19 mouse cellular contexts compared by ENCODE assay signal in the genomic region with DNA sequence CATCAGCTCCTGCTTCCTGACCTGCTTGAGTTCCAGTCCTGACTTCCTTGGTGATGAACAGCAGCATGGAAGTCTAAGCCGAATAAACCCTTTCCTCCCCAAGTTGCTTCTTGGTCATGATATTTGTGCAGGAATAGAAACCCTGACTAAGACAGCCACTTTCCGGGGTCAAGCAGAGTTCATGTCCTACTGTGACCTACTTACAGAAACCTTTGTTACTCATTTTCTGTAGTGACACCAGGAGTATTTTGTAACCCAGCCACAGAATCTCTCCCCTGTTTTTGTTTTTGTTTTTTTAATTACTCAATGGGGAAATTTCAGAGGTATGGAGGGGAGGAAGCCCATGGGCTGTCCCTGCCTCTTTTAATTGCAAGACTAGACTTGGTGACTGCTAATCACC. TPM values are rescaled to one million over a fixed set of nuclear protein-coding genes. Genes with fewer than 3 reads are reported as not detected.
"Had no signal": no experiment of that assay in that cellular context is flagged by ENCODE, and none has a peak within 500 bp of the region (broad histone marks: within the 10 kb centered on the region; RNA-seq: fewer than 3 reads in every experiment).

No protein-coding gene starts in this region.

- DNase-seq: lung, adult 18-20 months; lung, embryonic 14.5 days; lung, postnatal 10 days; lung, postnatal 4 days; midbrain, embryonic 14.5 days; right cerebral cortex, postnatal 14 days; thymus, adult 2 months; thymus, postnatal 25 days; thymus, postnatal 4 days had no signal

- H3K4me3 ChIP-seq: midbrain, embryonic 10.5 days; midbrain, embryonic 12.5 days; myocyte; neural tube, embryonic 13.5 days; neural tube, embryonic 15.5 days; stomach, embryonic 15.5 days had no signal

- H3K27me3 ChIP-seq: midbrain, embryonic 12.5 days; neural tube, embryonic 13.5 days; neural tube, embryonic 15.5 days; stomach, embryonic 15.5 days had no signal

- H3K27ac ChIP-seq: midbrain, embryonic 10.5 days; midbrain, embryonic 12.5 days; neural tube, embryonic 13.5 days; neural tube, embryonic 15.5 days; stomach, embryonic 15.5 days; stomach, postnatal 0 days had no signal

- H3K9ac ChIP-seq: lung, embryonic 14.5 days; midbrain, embryonic 12.5 days; neural tube, embryonic 13.5 days; neural tube, embryonic 15.5 days; stomach, embryonic 15.5 days had no signal

- H3K9me3 ChIP-seq: midbrain, embryonic 10.5 days; midbrain, embryonic 12.5 days; neural tube, embryonic 13.5 days; neural tube, embryonic 15.5 days; stomach, embryonic 15.5 days had no signal

- ATAC-seq: midbrain, embryonic 16.5 days had no signal

- H3K4me2 ChIP-seq: lung, embryonic 14.5 days; midbrain, embryonic 12.5 days; neural tube, embryonic 13.5 days; neural tube, embryonic 15.5 days; stomach, embryonic 15.5 days had no signal

- H3K36me3 ChIP-seq: midbrain, embryonic 10.5 days; midbrain, embryonic 12.5 days; neural tube, embryonic 13.5 days; neural tube, embryonic 15.5 days; stomach, embryonic 15.5 days had no signal

- H3K4me1 ChIP-seq: stomach, embryonic 15.5 days had no signal

RNA-seq across cellular contexts. Expression of a gene that starts 32.9 kb away (rescaled TPM):
- total RNA-seq: megakaryocyte, adult 5-6 weeks; megakaryocyte-erythroid progenitor cell, adult 5-6 weeks had no signal
